Mouse (Mus musculus) ES-Bruce4 (cell line): ENCODE data around the gene Pcnt.

Experiments used
- CTCF ChIP-seq: IDR thresholded peaks from one replicate; pipeline ENCODE4 v1.8.1; 2011; ENCODE audit warnings: low read depth, low read length
- POLR2A ChIP-seq: IDR thresholded peaks from one replicate; pipeline ENCODE4 v1.8.1; 2011; ENCODE audit warnings: low read length; ENCODE audit not compliant: insufficient read depth

DNA sequence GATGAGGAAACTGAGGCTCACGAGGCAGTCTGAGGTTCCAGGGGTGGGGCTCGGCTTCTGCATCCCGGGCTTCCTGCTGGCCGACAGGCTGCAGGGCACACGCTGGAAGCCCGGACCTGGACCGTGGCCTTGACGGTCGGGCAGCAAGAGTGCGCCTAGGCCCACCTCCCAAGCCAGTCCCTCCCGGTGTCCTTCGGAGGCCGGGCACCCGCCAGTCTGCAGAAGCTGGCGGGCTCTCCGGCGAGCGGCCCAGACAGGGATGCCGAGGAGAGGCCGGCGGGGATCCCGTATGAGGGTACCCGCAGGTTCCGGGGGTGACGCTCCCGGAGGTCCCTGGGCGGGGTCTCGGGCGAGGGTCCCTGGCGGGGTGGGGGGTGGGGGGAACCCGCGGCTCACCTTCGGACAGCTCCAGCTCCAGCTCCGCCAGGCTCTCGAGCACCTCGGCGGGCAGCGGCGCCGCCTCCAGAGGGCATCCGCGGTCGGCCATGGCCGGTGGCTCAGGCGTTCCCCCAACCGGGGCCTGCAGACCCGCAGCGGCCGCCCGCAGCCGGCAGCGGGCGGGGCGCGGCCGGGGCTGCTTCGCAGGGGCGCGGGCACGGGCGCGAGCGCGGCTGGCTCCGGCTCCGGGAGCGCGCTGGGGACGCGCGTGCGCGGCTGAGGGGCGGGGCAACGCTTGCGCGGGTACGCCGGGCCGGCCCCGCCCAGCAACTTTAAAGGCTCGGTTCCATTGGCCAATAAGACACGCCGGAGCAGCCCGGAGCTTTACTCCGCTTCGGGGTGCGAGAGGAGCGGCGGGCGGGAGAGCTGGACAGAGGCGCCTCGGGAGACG, 97.7 kb downstream of the Pcnt start, which contains the start of gene Dip2a:
- TF ChIP-seq POLR2A (peak; percentile 11), CTCF (no peak)
